Mouse (Mus musculus) G1E-ER4 (cell line): Measurements from ENCODE around the gene Gabrb3. TPM values are rescaled to one million over a fixed set of nuclear protein-coding genes. Genes with fewer than 3 reads are reported as not detected.

Experiments
- GATA1 ChIP-seq: IDR thresholded peaks from one replicate; pipeline ENCODE4 v1.8.0; 2012; ENCODE audit warnings: low read length, inconsistent platforms
- polyA plus RNA-seq: library from polyadenylated mRNA; stranded (reverse); fragments of >175 nt; gene quantifications from 2 replicates; pipeline ENCODE4 v1.2.3, GENCODE M21; 2012

Gene Gabrb3
- polyA plus RNA-seq, 1 experiment = not detected

DNA sequence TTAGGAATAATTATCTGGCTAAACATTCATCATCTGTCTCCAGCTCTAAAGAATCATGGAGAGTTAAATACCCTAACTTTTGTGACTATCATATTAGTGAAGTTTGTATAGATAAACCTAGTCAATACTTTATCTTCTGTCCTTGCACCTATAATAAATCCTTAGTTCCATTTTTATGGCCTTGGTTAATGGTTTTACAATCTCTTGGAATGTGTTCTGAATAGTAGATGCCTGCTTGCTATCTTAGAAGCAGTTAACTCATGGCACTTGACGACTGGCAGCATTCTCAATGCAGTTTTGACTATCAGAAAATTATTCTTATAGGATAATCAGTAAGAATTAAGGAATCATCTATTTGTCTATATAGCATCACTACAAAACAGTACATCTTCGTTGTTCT is 368.0 kb downstream of the Gabrb3 start:
- no peak for TF ChIP-seq GATA1

DNA sequence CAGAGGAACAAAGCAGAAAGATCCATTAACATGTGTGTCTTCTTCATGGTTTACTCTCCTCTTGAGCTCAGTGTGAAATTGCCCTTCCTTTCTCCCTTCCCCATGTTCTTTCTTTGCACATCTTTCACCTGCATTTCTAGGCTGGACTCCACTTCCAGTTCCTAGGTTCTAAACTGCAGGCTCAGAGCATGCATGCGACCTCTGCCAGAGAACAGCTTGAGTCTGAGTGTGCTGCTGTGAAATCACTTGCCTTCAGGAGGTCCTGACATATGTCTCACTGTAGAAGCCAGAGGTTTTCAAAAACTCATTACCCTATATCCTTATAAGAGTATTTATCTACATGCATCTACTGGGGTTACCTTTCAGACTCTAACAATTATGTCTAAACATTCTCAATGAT is 383.8 kb downstream of the Gabrb3 start:
- no peak for TF ChIP-seq GATA1

DNA sequence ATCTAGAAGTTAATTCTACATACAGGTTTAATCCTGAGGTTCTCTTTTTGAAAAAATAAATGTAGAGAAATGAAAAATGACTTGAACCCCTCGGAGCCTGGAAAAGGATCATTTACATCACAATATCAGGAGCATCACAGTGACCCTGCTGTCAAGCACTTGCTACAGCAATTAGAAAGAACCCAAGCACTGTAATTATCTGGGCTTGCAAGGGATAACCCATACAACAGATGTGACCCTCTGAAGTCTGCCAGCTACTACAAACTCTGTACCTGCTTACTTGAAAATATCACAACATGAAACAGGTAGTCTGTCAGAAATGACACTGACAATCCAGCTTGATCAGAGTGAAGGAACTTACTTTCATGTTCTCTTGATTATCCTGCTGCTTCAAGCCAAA is 394.2 kb downstream of the Gabrb3 start:
- no peak for TF ChIP-seq GATA1

DNA sequence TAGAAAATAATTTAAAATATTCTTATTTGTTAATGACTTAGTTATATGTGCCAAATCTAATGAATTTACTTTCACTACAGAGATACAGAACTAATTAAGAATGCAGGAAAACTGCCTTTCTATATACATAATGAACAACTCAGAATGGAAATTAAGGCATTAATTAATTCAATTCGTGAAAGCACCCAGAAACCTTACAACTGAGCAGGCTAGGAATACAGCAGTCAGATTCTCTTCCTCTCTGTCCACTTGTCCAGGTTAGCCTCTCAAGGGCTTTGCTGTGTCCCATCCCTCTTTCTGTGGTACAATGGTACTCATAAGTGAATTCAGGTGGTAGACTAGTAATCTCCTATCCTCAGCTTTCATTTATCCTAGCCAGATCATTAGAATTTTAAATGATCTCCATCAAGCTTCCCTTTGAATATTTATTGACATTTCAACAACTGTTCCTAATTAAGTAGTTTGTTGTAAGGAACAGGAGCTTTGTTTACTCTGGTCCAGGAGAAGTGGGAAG is 422.9 kb downstream of the Gabrb3 start:
- TF ChIP-seq GATA1 = no peak

DNA sequence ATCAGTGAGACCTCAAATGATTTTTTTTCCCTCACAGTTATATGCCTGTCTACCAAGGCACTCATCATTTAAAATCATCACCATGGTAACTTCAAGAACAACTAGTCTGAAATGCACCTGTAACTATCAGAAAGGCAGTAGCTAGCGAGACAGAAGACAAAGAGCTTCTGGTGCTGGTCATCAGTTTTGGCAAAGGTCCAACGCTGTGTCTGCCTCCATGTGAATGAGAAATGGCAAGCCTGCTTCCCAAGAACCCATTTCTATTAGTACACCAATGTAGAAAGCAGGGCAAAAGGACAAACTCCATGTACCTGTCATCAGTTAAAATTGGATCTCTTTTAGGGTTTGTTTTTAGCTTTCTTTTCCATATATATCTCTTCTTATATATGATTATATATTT is 448.5 kb downstream of the Gabrb3 start:
- no peak for TF ChIP-seq GATA1

Other genes starting within 250 kb of the Gabrb3 start
- gene Gabrg3, start 32.5 kb upstream of the Gabrb3 start, polyA plus RNA-seq = not detected in 2 replicates
- gene Gabra5, start 90.4 kb downstream of the Gabrb3 start, polyA plus RNA-seq = not detected in 2 replicates